In the genomic region with DNA sequence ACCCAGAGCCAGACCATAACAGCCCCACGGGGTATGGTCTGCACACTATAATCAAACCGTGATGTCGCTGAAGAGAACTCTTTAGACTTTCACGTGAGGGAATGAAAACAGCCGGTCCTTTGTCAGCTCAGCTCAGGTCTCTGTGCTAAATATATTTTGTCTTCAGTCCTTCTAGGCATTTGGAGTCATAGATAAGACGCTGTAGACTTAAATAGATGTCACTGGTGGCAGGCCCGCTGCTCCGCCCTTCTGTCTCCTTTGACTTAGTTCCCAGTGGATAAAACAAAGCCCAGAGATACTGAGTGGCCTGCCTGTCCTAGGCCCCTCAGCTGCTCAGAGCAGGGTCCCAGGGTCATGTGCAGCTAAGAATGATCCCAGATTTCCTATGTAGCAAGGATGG, we compare ENCODE assay signal across 15 mouse cellular contexts. TPM values are rescaled to one million over a fixed set of nuclear protein-coding genes. Genes with fewer than 3 reads are reported as not detected.
DNase-seq lines count a peak whose midpoint lies in the region; ATAC-seq and TF ChIP-seq lines count a peak whose summit lies in the region.
"Had no signal": no experiment of that assay in that cellular context is flagged by ENCODE, and none has a peak within 500 bp of the region (broad histone marks: within the 10 kb centered on the region; RNA-seq: fewer than 3 reads in every experiment).

No protein-coding gene starts in this region.

- H3K27ac ChIP-seq in heart, embryonic 11.5 days (ENCODE audit: low read depth, low read length) = peak overlapping the region; percentile 96
- peak overlapping the region; percentile 99 for H3K27ac ChIP-seq in bone marrow macrophage, adult 2 months (ENCODE audit: insufficient read depth, low read depth, low read length)
- peak overlapping the region; percentile 58 to 85 for H3K27ac ChIP-seq in heart, embryonic 14.5 days (replicated peaks in 1 of 2; ENCODE audit: control insufficient read depth in 1 of 2, insufficient read depth in 1 of 2, low read depth in 2 of 2, low read length in 2 of 2)
- peak overlapping the region; percentile 87 for H3K27ac ChIP-seq in liver, embryonic 16.5 days (ENCODE audit: low read length)
- H3K27ac ChIP-seq in kidney, adult 2 months (ENCODE audit: insufficient read depth, low read depth, low read length) = no peak overlapping the region
- H3K27ac ChIP-seq in hindbrain, postnatal 0 days = no peak overlapping the region
- H3K27ac ChIP-seq: left cerebral cortex, adult 2 months had no signal

- H3K36me3 ChIP-seq in heart, embryonic 11.5 days (ENCODE audit: control insufficient read depth, insufficient read depth, low read length) = no peaks in the 10 kb centered on the region
- H3K36me3 ChIP-seq in heart, embryonic 14.5 days (ENCODE audit: control insufficient read depth, insufficient read depth, low read length) = no peaks in the 10 kb centered on the region
- no peaks in the 10 kb centered on the region for H3K36me3 ChIP-seq in liver, embryonic 16.5 days (ENCODE audit: control insufficient read depth, insufficient read depth)
- no peaks in the 10 kb centered on the region for H3K36me3 ChIP-seq in kidney, adult 2 months (ENCODE audit: control insufficient read depth, insufficient read depth, low read length)
- no peaks in the 10 kb centered on the region for H3K36me3 ChIP-seq in hindbrain, postnatal 0 days (ENCODE audit: insufficient read depth, low read length)

- ATAC-seq in heart, embryonic 11.5 days (replicated peaks; ENCODE audit: insufficient number of reproducible peaks, low FRiP score, low TSS enrichment) = peak; percentile 44
- ATAC-seq in heart, embryonic 14.5 days (ENCODE audit: insufficient number of reproducible peaks, insufficient read depth, low FRiP score, low read depth) = no peak
- ATAC-seq in liver, embryonic 16.5 days (ENCODE audit: low read depth) = peak; percentile 4; the same call in 1 of the 2 replicates
- no peak for ATAC-seq in hindbrain, postnatal 0 days

- H3K9ac ChIP-seq in heart, embryonic 11.5 days (ENCODE audit: low read depth, low read length) = peak overlapping the region; percentile 61
- peak overlapping the region; percentile 31; the same call in 1 of the 2 replicates for H3K9ac ChIP-seq in heart, embryonic 14.5 days (ENCODE audit: low read length)
- peak overlapping the region; percentile 63 for H3K9ac ChIP-seq in liver, embryonic 16.5 days (ENCODE audit: low read depth, low read length)
- no peak overlapping the region for H3K9ac ChIP-seq in hindbrain, postnatal 0 days (replicated peaks; ENCODE audit: low read length)

- TF ChIP-seq CTCF in bone marrow macrophage, adult 2 months (IDR thresholded peaks at IDR 0.05; ENCODE audit: low read depth, low read length) = no peak
- TF ChIP-seq CTCF in kidney, adult 2 months (conservative IDR thresholded peaks at IDR 0.05; ENCODE audit: insufficient read depth, insufficient read length, low read depth, low read length) = no peak
- no peak for TF ChIP-seq CTCF in hindbrain, postnatal 0 days (IDR thresholded peaks at IDR 0.05; ENCODE audit: low read depth)

- no peaks in the 10 kb centered on the region for H3K27me3 ChIP-seq in heart, embryonic 11.5 days (ENCODE audit: control insufficient read depth, insufficient read depth, low read length)
- no peaks in the 10 kb centered on the region for H3K27me3 ChIP-seq in heart, embryonic 14.5 days (ENCODE audit: control insufficient read depth, insufficient read depth, low read length)
- H3K27me3 ChIP-seq in liver, embryonic 16.5 days (ENCODE audit: control insufficient read depth, insufficient read depth, low read depth, low read length) = peaks cover 6% of the 10 kb centered on the region
- no peaks in the 10 kb centered on the region for H3K27me3 ChIP-seq in kidney, adult 2 months (replicated peaks; ENCODE audit: control insufficient read depth, insufficient read depth, low read length)
- no peaks in the 10 kb centered on the region for H3K27me3 ChIP-seq in hindbrain, postnatal 0 days (ENCODE audit: insufficient read depth, low read length)

- H3K9me3 ChIP-seq in heart, embryonic 11.5 days (replicated peaks; ENCODE audit: control insufficient read depth, low read length) = no peaks in the 10 kb centered on the region
- H3K9me3 ChIP-seq in heart, embryonic 14.5 days (ENCODE audit: control insufficient read depth, low read length) = no peaks in the 10 kb centered on the region
- H3K9me3 ChIP-seq in liver, embryonic 16.5 days (replicated peaks; ENCODE audit: control insufficient read depth, low read length) = no peaks in the 10 kb centered on the region
- no peaks in the 10 kb centered on the region for H3K9me3 ChIP-seq in hindbrain, postnatal 0 days (ENCODE audit: low read length)

- DNase-seq in heart, postnatal 14 days = no peak
- DNase-seq in thymus, adult 18-20 months = no peak
- no peak for DNase-seq in kidney, adult 2 months
- DNase-seq in hindbrain, postnatal 0 days (ENCODE audit: low spot score) = no peak
- DNase-seq: cerebellum, postnatal 25 days; kidney, adult 11 months; kidney, postnatal 4 days; right cerebral cortex, postnatal 4 days; thymus, postnatal 4 days had no signal

- WGBS in heart, embryonic 11.5 days (ENCODE audit: insufficient replicate concordance) = 17% methylated on average over 8 of the region's 8 CpGs
- WGBS in heart, embryonic 14.5 days = 5% methylated on average over 8 of the region's 8 CpGs
- WGBS in liver, embryonic 16.5 days (ENCODE audit: insufficient replicate concordance) = 23% methylated on average over 8 of the region's 8 CpGs
- 87% methylated on average over 8 of the region's 8 CpGs for WGBS in kidney, adult 2 months
- WGBS in hindbrain, postnatal 0 days = 71% methylated on average over 8 of the region's 8 CpGs

- intact Hi-C loops in heart, postnatal 14 days (cut with DNase I) = no loop called here

- H3K4me3 ChIP-seq in heart, embryonic 11.5 days (ENCODE audit: low read depth, low read length) = peak overlapping the region; percentile 18; the same call in 1 of the 2 replicates
- peak overlapping the region; percentile 90 for H3K4me3 ChIP-seq in bone marrow macrophage, adult 2 months (ENCODE audit: insufficient read depth, low read length)
- no peak overlapping the region for H3K4me3 ChIP-seq in heart, embryonic 14.5 days (ENCODE audit: control insufficient read depth in 1 of 2, insufficient read depth in 1 of 2, low read depth in 1 of 2, low read length in 2 of 2)
- H3K4me3 ChIP-seq in liver, embryonic 16.5 days (ENCODE audit: low read depth, low read length) = peak overlapping the region; percentile 24; the same call in 1 of the 2 replicates
- H3K4me3 ChIP-seq in kidney, adult 2 months (ENCODE audit: insufficient read depth, low read depth, low read length) = no peak overlapping the region
- no peak overlapping the region for H3K4me3 ChIP-seq in hindbrain, postnatal 0 days (ENCODE audit: low read length)
- H3K4me3 ChIP-seq: left cerebral cortex, adult 2 months had no signal

- peak overlapping the region; percentile 53 for H3K4me2 ChIP-seq in heart, embryonic 11.5 days
- H3K4me2 ChIP-seq in heart, embryonic 14.5 days (ENCODE audit: low read length) = peak overlapping the region; percentile 1; the same call in 1 of the 2 replicates
- peak overlapping the region; percentile 40 for H3K4me2 ChIP-seq in liver, embryonic 16.5 days (ENCODE audit: low read depth, low read length)
- H3K4me2 ChIP-seq in hindbrain, postnatal 0 days (ENCODE audit: low read depth, low read length) = no peak overlapping the region
- H3K4me2 ChIP-seq: midbrain, embryonic 11.5 days had no signal

- no peak for TF ChIP-seq POLR2A in bone marrow macrophage, adult 2 months (IDR thresholded peaks at IDR 0.05; ENCODE audit: borderline replicate concordance, low read depth, low read length)
- TF ChIP-seq POLR2A in kidney, adult 2 months (IDR thresholded peaks at IDR 0.05; ENCODE audit: low read depth, low read length) = no peak

- peaks cover 47% of the 10 kb centered on the region for H3K4me1 ChIP-seq in heart, embryonic 11.5 days (ENCODE audit: control insufficient read depth, insufficient read depth, low read length)
- H3K4me1 ChIP-seq in bone marrow macrophage, adult 2 months (ENCODE audit: control insufficient read depth, insufficient read depth, low read length) = peaks cover 39% of the 10 kb centered on the region
- H3K4me1 ChIP-seq in heart, embryonic 14.5 days (ENCODE audit: control insufficient read depth in 2 of 2, insufficient read depth in 2 of 2, low read length in 2 of 2) = peaks cover 33 to 48% of the 10 kb centered on the region in 2 experiments
- H3K4me1 ChIP-seq in liver, embryonic 16.5 days (ENCODE audit: control insufficient read depth, low read depth, low read length) = peaks cover 68% of the 10 kb centered on the region
- peaks cover 4% of the 10 kb centered on the region for H3K4me1 ChIP-seq in kidney, adult 2 months (ENCODE audit: control insufficient read depth, insufficient read depth, low read length)
- peaks cover 8% of the 10 kb centered on the region; the same call in 1 of the 2 replicates for H3K4me1 ChIP-seq in hindbrain, postnatal 0 days (ENCODE audit: insufficient read depth, low read length)

RNA-seq across cellular contexts. Expression of a gene that starts 57.2 kb away (rescaled TPM):
- polyA plus RNA-seq in heart, embryonic 11.5 days (2014; fragmentation: Nextera tagmentation; extraction: Ambion mirVana) = 23.5 and 27.3 TPM in 2 replicates
- total RNA-seq in heart, postnatal 14 days (2021) = 10 to 100 TPM; 30.8 to 33.7 TPM
- polyA plus RNA-seq in bone marrow macrophage, adult 2 months (2012; ENCODE audit: insufficient read depth, insufficient read length, missing spikeins) = 84.5 and 85.2 TPM in 2 replicates
- 14.1 and 16.5 TPM in 2 replicates for polyA plus RNA-seq in heart, embryonic 14.5 days (2014; fragmentation: Nextera tagmentation; extraction: Ambion mirVana)
- 74.7 and 80.0 TPM in 2 replicates for polyA plus RNA-seq in liver, embryonic 16.5 days (2015; fragmentation: Nextera tagmentation; extraction: Ambion mirVana)
- 16.0 and 18.8 TPM in 2 replicates for polyA plus RNA-seq in kidney, adult 2 months (2012; rRNA removed)
- 15.4 and 18.9 TPM in 2 replicates for total RNA-seq in hindbrain, postnatal 0 days (2014; rRNA removed)
- 14.6 and 16.8 TPM in 2 replicates for polyA plus RNA-seq in hindbrain, postnatal 0 days (2015; fragmentation: Nextera tagmentation; extraction: Ambion mirVana)

Comparison
In these comparisons a context has a peak if more than half of its experiments do, and no peak if none do; other contexts are left out.
1. ATAC-seq: peak in heart, embryonic 11.5 days (single experiment) and liver, embryonic 16.5 days (single experiment); none in heart, embryonic 14.5 days (single experiment) and hindbrain, postnatal 0 days (single experiment).
2. H3K4me3 ChIP-seq: peak in heart, embryonic 11.5 days (single experiment), bone marrow macrophage, adult 2 months (single experiment) and liver, embryonic 16.5 days (single experiment); none in heart, embryonic 14.5 days (0 of 2), kidney, adult 2 months (single experiment) and hindbrain, postnatal 0 days (single experiment).
3. H3K27ac ChIP-seq: peak in heart, embryonic 11.5 days (single experiment), bone marrow macrophage, adult 2 months (single experiment), heart, embryonic 14.5 days (2 of 2) and liver, embryonic 16.5 days (single experiment); none in kidney, adult 2 months (single experiment) and hindbrain, postnatal 0 days (single experiment).